Mouse (Mus musculus): ENCODE data around the gene Ctsw. TPM values are rescaled to one million over a fixed set of nuclear protein-coding genes. Genes with fewer than 3 reads are reported as not detected.
"Not testable (repeated sequence)": the region's sequence is repeated elsewhere in the genome, so short reads cannot be mapped to it uniquely, and the experiment has no call there.

The Ctsw gene
- total and polyA plus RNA-seq, 3 experiments: not detected

GRCm38 (mm10) chr19:5495353-5496051 is 27.2 kb upstream of the Ctsw start:
- Histone ChIP-seq H3K9me3 (replicated peaks) (no peaks in the 10 kb centered on the region), H3K4me1 (ENCODE audit: insufficient read depth, low read depth, low read length) (peaks cover 38% of the 10 kb centered on the region), H3K4me3 (ENCODE audit: low read depth, low read length) (0 out of 2 replicates have a peak overlapping the region, but pooled peaks have one; percentile 13), H3K36me3 (replicated peaks) (peaks cover 73% of the 10 kb centered on the region), H3K27me3 (ENCODE audit: insufficient read depth, low read length) (no peaks in the 10 kb centered on the region)
- TF ChIP-seq GATA2 (IDR thresholded peaks at IDR 0.05; ENCODE audit: borderline replicate concordance, low read depth, low read length) (no peak), POLR2AphosphoS5 (IDR thresholded peaks at IDR 0.05; ENCODE audit: insufficient replicate concordance, low read depth, low read length) (no peak), TAL1 (conservative IDR thresholded peaks at IDR 0.05; ENCODE audit: low read depth, low read length) (no peak), CTCF (IDR thresholded peaks at IDR 0.05; ENCODE audit: low read depth, low read length) (no peak), GATA1 (IDR thresholded peaks at IDR 0.05; ENCODE audit: borderline replicate concordance, low read length) (no peak)
- ATAC-seq (ENCODE audit: extremely low read depth, insufficient number of reproducible peaks, low FRiP score, poor library complexity, severe bottlenecking) (no peak), DNase-seq (ENCODE audit: low spot score) (no peak)

GRCm38 (mm10) chr19:5494314-5494713 is 26.0 kb upstream of the Ctsw start:
- H3K9me3 ChIP-seq (replicated peaks): no peaks in the 10 kb centered on the region
- H3K27me3 ChIP-seq (ENCODE audit: insufficient read depth, low read length): no peaks in the 10 kb centered on the region
- TF ChIP-seq GATA1 (IDR thresholded peaks at IDR 0.05; ENCODE audit: borderline replicate concordance, low read length) (no peak), POLR2AphosphoS5 (IDR thresholded peaks at IDR 0.05; ENCODE audit: insufficient replicate concordance, low read depth, low read length) (no peak), CTCF (IDR thresholded peaks at IDR 0.05; ENCODE audit: low read depth, low read length) (no peak), TAL1 (conservative IDR thresholded peaks at IDR 0.05; ENCODE audit: low read depth, low read length) (no peak), GATA2 (IDR thresholded peaks at IDR 0.05; ENCODE audit: borderline replicate concordance, low read depth, low read length) (no peak)
- ATAC-seq (ENCODE audit: extremely low read depth, insufficient number of reproducible peaks, low FRiP score, poor library complexity, severe bottlenecking) (no peak), DNase-seq (ENCODE audit: low spot score) (no peak)
- peaks cover 39% of the 10 kb centered on the region for H3K4me1 ChIP-seq (ENCODE audit: insufficient read depth, low read depth, low read length)
- H3K36me3 ChIP-seq (replicated peaks): peaks cover 68% of the 10 kb centered on the region
- no peak overlapping the region for H3K4me3 ChIP-seq (ENCODE audit: low read depth, low read length)

- H3K9me3 ChIP-seq (replicated peaks); H3K4me3 ChIP-seq (ENCODE audit: low read depth, low read length); DNase-seq (ENCODE audit: low spot score); H3K27me3 ChIP-seq (ENCODE audit: insufficient read depth, low read length); ATAC-seq (ENCODE audit: extremely low read depth, insufficient number of reproducible peaks, low FRiP score, poor library complexity, severe bottlenecking): not testable (repeated sequence)
- Histone ChIP-seq H3K4me1 (ENCODE audit: insufficient read depth, low read depth, low read length) (peaks cover 49% of the 10 kb centered on the region), H3K36me3 (replicated peaks) (peaks cover 63% of the 10 kb centered on the region)
Observed at GRCm38 (mm10) chr19:5493301-5493721, 25.0 kb upstream of the Ctsw start.

GRCm38 (mm10) chr19:5492641-5493040 is 24.3 kb upstream of the Ctsw start:
- Histone ChIP-seq H3K4me1 (ENCODE audit: insufficient read depth, low read depth, low read length) (peaks cover 52% of the 10 kb centered on the region), H3K36me3 (replicated peaks) (peaks cover 56% of the 10 kb centered on the region), H3K9me3 (replicated peaks) (no peaks in the 10 kb centered on the region), H3K4me3 (ENCODE audit: low read depth, low read length) (no peak overlapping the region), H3K27me3 (ENCODE audit: insufficient read depth, low read length) (no peaks in the 10 kb centered on the region)
- DNase-seq (ENCODE audit: low spot score) (no peak), ATAC-seq (ENCODE audit: extremely low read depth, insufficient number of reproducible peaks, low FRiP score, poor library complexity, severe bottlenecking) (no peak)
- TF ChIP-seq TAL1 (conservative IDR thresholded peaks at IDR 0.05; ENCODE audit: low read depth, low read length) (no peak), GATA1 (IDR thresholded peaks at IDR 0.05; ENCODE audit: borderline replicate concordance, low read length) (no peak), GATA2 (IDR thresholded peaks at IDR 0.05; ENCODE audit: borderline replicate concordance, low read depth, low read length) (no peak), POLR2AphosphoS5 (IDR thresholded peaks at IDR 0.05; ENCODE audit: insufficient replicate concordance, low read depth, low read length) (no peak), CTCF (IDR thresholded peaks at IDR 0.05; ENCODE audit: low read depth, low read length) (no peak)

GRCm38 (mm10) chr19:5490898-5491708 is 22.8 kb upstream of the Ctsw start:
- Histone ChIP-seq H3K4me1 (ENCODE audit: insufficient read depth, low read depth, low read length) (peaks cover 57% of the 10 kb centered on the region), H3K36me3 (replicated peaks) (peaks cover 52% of the 10 kb centered on the region), H3K27me3 (ENCODE audit: insufficient read depth, low read length) (no peaks in the 10 kb centered on the region), H3K9me3 (replicated peaks) (no peaks in the 10 kb centered on the region), H3K4me3 (ENCODE audit: low read depth, low read length) (peak overlapping the region; percentile 98)
- DNase-seq (ENCODE audit: low spot score) (peak; percentile 75), ATAC-seq (ENCODE audit: extremely low read depth, insufficient number of reproducible peaks, low FRiP score, poor library complexity, severe bottlenecking) (peak; percentile 37; the same call in 1 of the 2 replicates)
- TF ChIP-seq TAL1 (conservative IDR thresholded peaks at IDR 0.05; ENCODE audit: low read depth, low read length): no peak
- peak; percentile 66; the same call in 1 of the 2 replicates for TF ChIP-seq POLR2AphosphoS5 (IDR thresholded peaks at IDR 0.05; ENCODE audit: insufficient replicate concordance, low read depth, low read length)

GRCm38 (mm10) chr19:5490313-5490897 is 22.1 kb upstream of the Ctsw start, which contains the start of gene Cfl1:
Gene Cfl1, plus strand, starts transcription at chr19:5490455.
- Histone ChIP-seq H3K4me3 (ENCODE audit: low read depth, low read length) (peak within 1 kb of the TSS; percentile 98), H3K9me3 (replicated peaks) (no peaks in the 10 kb centered on the region), H3K27me3 (ENCODE audit: insufficient read depth, low read length) (no peaks in the 10 kb centered on the region), H3K4me1 (ENCODE audit: insufficient read depth, low read depth, low read length) (peaks cover 57% of the 10 kb centered on the region), H3K36me3 (replicated peaks) (peaks cover 52% of the 10 kb centered on the region)
- TF ChIP-seq POLR2AphosphoS5 (IDR thresholded peaks at IDR 0.05; ENCODE audit: insufficient replicate concordance, low read depth, low read length) (peak; percentile 28; the same call in 1 of the 2 replicates), GATA1 (IDR thresholded peaks at IDR 0.05; ENCODE audit: borderline replicate concordance, low read length) (no peak)
- DNase-seq (ENCODE audit: low spot score) (peak; percentile 82), ATAC-seq (ENCODE audit: extremely low read depth, insufficient number of reproducible peaks, low FRiP score, poor library complexity, severe bottlenecking) (peak; percentile 41; the same call in 1 of the 2 replicates)

- Histone ChIP-seq H3K36me3 (replicated peaks) (peaks cover 52% of the 10 kb centered on the region), H3K4me1 (ENCODE audit: insufficient read depth, low read depth, low read length) (peaks cover 55% of the 10 kb centered on the region), H3K4me3 (ENCODE audit: low read depth, low read length) (peak overlapping the region; percentile 45; the same call in 1 of the 2 replicates)
- H3K27me3 ChIP-seq (ENCODE audit: insufficient read depth, low read length); ATAC-seq (ENCODE audit: extremely low read depth, insufficient number of reproducible peaks, low FRiP score, poor library complexity, severe bottlenecking); H3K9me3 ChIP-seq (replicated peaks); DNase-seq (ENCODE audit: low spot score): not testable (repeated sequence)
Observed at GRCm38 (mm10) chr19:5489721-5490120, 21.4 kb upstream of the Ctsw start.
